Mouse (Mus musculus) forebrain, embryonic 16.5 days (tissue): ENCODE data around the gene Pla2g7. TPM values are rescaled to one million over a fixed set of nuclear protein-coding genes. Genes with fewer than 3 reads are reported as not detected.
"Not testable (repeated sequence)": the region's sequence is repeated elsewhere in the genome, so short reads cannot be mapped to it uniquely, and the experiment has no call there.

Experiments
- ATAC-seq: fragments of 200-750 bp; cut with Nextera tagmentation; 2 replicates; pipeline ENCODE4 v1.8.0; 2017; ENCODE audit warnings: mild to moderate bottlenecking, moderate library complexity
- H3K27ac ChIP-seq: fragments of 300-500 bp; sonication (generic); 2 replicates; pipeline ENCODE4 v1.5.1; 2014; ENCODE audit warnings: low read length, control low read depth
- H3K27me3 ChIP-seq: fragments of 300-500 bp; sonication (generic); replicated peaks from 2 replicates; pipeline ENCODE4 v1.6.1; 2014; ENCODE audit warnings: low read length; ENCODE audit not compliant: control insufficient read depth, insufficient read depth
- H3K36me3 ChIP-seq: fragments of 300-500 bp; sonication (generic); 2 replicates; pipeline ENCODE4 v1.6.1; 2014; ENCODE audit not compliant: control insufficient read depth, insufficient read depth
- H3K4me1 ChIP-seq: fragments of 300-500 bp; sonication (generic); replicated peaks from 2 replicates; pipeline ENCODE4 v1.6.1; 2014; ENCODE audit warnings: low read length; ENCODE audit not compliant: control insufficient read depth, insufficient read depth
- H3K4me2 ChIP-seq: fragments of 300-500 bp; sonication (generic); 2 replicates; pipeline ENCODE4 v1.6.1; 2014; ENCODE audit warnings: mild to moderate bottlenecking, low read length, control low read depth
- H3K4me3 ChIP-seq: fragments of 300-500 bp; sonication (generic); replicated peaks from 2 replicates; pipeline ENCODE4 v1.5.1; 2014; ENCODE audit warnings: mild to moderate bottlenecking, low read length, control low read depth
- H3K9ac ChIP-seq: fragments of 300-500 bp; sonication (generic); replicated peaks from 2 replicates; pipeline ENCODE4 v1.6.1; 2014; ENCODE audit warnings: low read depth, low read length, control low read depth
- H3K9me3 ChIP-seq: fragments of 300-500 bp; sonication (generic); 2 replicates; pipeline ENCODE4 v1.6.1; 2016; ENCODE audit warnings: low read length; ENCODE audit not compliant: control insufficient read depth
- WGBS: fragments of 180-500 bp; shearing (Covaris S2); extraction: QIAGEN DNeasy Blood & Tissue Kit; methylation state at CpG from one replicate; pipeline ENCODE4 v1.1.7; 2014; 5-methylcytosine and 5-hydroxymethylcytosine counted together
- polyA plus RNA-seq: library from polyadenylated mRNA; unstranded; fragments of >200 nt; fragmentation: Nextera tagmentation; extraction: Ambion mirVana; gene quantifications from 2 replicates; pipeline ENCODE4 v1.2.1, GENCODE M21; 2015

Pla2g7 gene
- polyA plus RNA-seq = 8.9 and 11.6 TPM in 2 replicates

DNA sequence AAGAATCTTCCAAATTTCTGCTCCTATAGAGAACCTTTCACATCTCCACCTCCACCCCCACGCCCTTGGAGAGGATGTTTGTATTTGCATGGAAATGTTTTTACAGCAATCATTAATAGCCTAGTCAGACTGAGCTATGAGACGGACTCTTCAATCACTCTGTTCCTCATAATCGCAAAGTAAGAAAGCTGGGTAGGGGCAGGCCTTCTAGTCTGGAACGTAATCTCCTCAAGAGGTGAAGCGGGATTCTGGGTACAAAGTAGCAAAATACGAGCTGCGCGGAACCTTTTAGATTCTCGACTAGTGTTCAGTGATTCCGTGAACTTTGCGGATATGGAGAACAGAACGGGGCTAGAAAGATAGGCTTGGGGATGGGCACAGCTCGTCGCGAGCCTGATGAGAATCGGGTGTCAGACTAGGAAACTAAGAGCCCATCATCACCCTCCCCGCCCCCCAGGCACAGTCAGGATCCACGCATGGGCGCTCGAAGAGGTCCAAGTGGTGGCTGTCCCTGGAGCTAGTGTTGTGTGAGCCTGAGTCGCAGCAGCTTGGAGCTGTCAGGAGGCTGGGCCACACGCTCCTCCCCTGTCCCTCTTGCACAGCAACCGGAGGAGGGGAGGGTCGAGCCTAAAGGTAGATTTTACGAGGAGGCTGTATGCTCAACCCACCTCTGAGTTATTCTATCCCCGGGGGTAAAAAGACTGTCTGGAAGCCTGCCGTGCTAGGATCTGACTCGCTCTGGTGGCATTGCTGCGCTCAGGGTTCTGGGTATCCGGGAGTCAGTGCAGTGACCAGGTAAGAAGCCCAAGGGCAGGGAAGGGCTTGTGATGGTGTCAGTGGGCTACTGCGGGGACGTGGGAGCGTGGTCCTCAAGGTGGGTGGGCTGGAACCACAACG, at the start of gene Pla2g7:
TSS of gene Pla2g7 (plus strand) at position 107 of the 897 bp plus-strand sequence.
- ATAC-seq = peak; percentile 93
- Histone ChIP-seq H3K27me3 (no peaks in the 10 kb centered on the region), H3K4me3 (peak within 1 kb of the TSS; percentile 50), H3K36me3 (no peaks in the 10 kb centered on the region), H3K9ac (peak within 1 kb of the TSS; percentile 56), H3K4me2 (peak within 1 kb of the TSS; percentile 89), H3K27ac (no peak within 1 kb of the TSS), H3K4me1 (peaks cover 10% of the 10 kb centered on the region; the same call in 1 of the 2 replicates), H3K9me3 (no peaks in the 10 kb centered on the region)
- under 1% methylated on average over 34 of the region's 34 CpGs for WGBS

- Histone ChIP-seq H3K4me3 (no peak overlapping the region), H3K36me3 (no peaks in the 10 kb centered on the region), H3K27me3 (no peaks in the 10 kb centered on the region), H3K27ac (no peak overlapping the region), H3K9me3 (peaks cover 3% of the 10 kb centered on the region; the same call in 1 of the 2 replicates), H3K4me2 (no peak overlapping the region; the same call in 1 of the 2 replicates), H3K4me1 (no peaks in the 10 kb centered on the region), H3K9ac (no peak overlapping the region)
- WGBS = 30% methylated on average over 18 of the region's 18 CpGs
- peak; percentile 88 for ATAC-seq
Observed at GRCm38 (mm10) chr17:43518644-43519409, 49.1 kb upstream of the Pla2g7 start.

DNA sequence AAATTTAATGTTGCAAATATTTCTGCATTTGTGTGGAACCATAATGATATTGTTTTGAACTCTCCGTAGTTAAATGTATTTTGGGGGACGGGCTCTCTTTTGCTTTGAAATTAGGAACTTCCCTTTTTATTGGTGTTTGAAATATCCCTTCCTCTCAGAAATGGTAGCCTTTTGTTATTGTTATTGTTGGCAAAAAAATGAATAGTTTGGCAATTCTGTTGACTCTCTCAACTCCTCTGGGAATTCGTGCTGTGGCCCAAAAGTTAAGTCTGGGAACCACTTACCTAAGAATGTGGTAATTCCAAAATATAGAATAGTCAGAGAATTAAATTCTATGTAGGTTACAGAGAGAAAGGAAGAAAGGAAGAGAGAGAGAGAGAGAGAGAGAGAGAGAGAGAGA, 47.7 kb upstream of the Pla2g7 start:
- Histone ChIP-seq H3K4me2 (no peak overlapping the region), H3K4me3 (no peak overlapping the region), H3K9me3 (peaks cover under 1% of the 10 kb centered on the region; the same call in 1 of the 2 replicates), H3K9ac (no peak overlapping the region), H3K27me3 (no peaks in the 10 kb centered on the region), H3K4me1 (no peaks in the 10 kb centered on the region), H3K36me3 (no peaks in the 10 kb centered on the region), H3K27ac (no peak overlapping the region)
- no peak for ATAC-seq
- 81% methylated on average over 3 of the region's 3 CpGs for WGBS

GRCm38 (mm10) chr17:43530507-43530906, 37.4 kb upstream of the Pla2g7 start:
- ATAC-seq = no peak
- Histone ChIP-seq H3K4me2 (no peak overlapping the region), H3K4me3 (no peak overlapping the region), H3K27me3 (no peaks in the 10 kb centered on the region), H3K9ac (no peak overlapping the region), H3K9me3 (no peaks in the 10 kb centered on the region), H3K36me3 (no peaks in the 10 kb centered on the region), H3K27ac (no peak overlapping the region), H3K4me1 (0 out of 2 replicates have a peak, but pooled peaks cover 9% of the 10 kb centered on the region)
- WGBS = 61% methylated on average over 2 of the region's 2 CpGs

- no peak for ATAC-seq
- no peak overlapping the region for H3K4me2 ChIP-seq
- WGBS = 93% methylated on average over 4 of the region's 4 CpGs
Observed at GRCm38 (mm10) chr17:43531192-43531591, 36.7 kb upstream of the Pla2g7 start.

DNA sequence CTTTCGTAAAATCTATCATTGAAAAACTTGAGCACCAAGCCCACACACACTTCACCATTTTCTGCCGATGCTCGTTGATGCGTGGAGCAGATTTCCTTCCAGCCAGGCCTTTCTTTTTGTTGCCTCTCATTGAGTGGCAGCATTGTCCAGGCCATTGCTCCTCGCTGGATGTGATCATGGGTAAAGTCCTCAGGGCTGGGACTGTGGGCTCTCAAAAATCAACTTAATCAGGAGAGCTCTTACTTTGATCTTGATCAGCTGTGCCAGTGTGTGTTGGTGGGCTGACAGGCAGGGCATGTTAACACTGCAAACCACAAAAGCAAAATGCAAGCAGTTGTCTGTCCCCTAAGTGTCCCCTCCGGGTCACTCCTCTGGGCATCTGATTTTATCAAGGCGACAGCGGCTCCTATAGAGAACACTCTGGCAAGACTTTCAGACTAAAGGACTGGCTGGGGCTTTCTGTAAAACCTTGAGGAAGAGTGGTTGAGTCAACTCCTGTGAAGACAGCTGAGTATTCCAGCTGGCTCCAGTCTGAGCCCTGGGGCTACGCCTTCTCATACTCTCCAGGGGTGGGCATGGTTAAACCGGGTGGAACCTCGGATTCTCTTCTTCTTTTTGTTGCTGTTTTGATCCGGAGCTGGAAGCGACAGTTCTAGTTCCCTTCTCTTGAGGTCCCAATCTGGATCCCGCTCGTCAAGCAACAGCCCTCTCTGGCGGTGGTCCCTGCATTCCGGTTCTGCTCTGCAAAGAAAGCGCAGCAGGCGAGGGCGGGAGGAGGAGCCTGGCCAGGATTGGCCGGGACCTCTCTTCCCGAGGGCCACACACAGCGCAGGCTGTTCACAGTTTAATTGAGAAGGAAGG, 33.3 kb upstream of the Pla2g7 start:
- Histone ChIP-seq H3K9me3 (no peaks in the 10 kb centered on the region), H3K9ac (no peak overlapping the region), H3K4me2 (peak overlapping the region; percentile 42), H3K36me3 (no peaks in the 10 kb centered on the region), H3K4me1 (0 out of 2 replicates have a peak, but pooled peaks cover 9% of the 10 kb centered on the region), H3K27ac (no peak overlapping the region), H3K27me3 (no peaks in the 10 kb centered on the region), H3K4me3 (peak overlapping the region; percentile 2; the same call in 1 of the 2 replicates)
- ATAC-seq = peak; percentile 92
- 4% methylated on average over 23 of the region's 23 CpGs for WGBS

More at GRCm38 (mm10) chr17:43531192-43531591, 36.7 kb upstream of the Pla2g7 start:
- Histone ChIP-seq H3K27me3 (no peaks in the 10 kb centered on the region), H3K27ac (no peak overlapping the region), H3K9ac (no peak overlapping the region), H3K9me3 (no peaks in the 10 kb centered on the region), H3K4me1 (0 out of 2 replicates have a peak, but pooled peaks cover 9% of the 10 kb centered on the region), H3K36me3 (no peaks in the 10 kb centered on the region), H3K4me3 (no peak overlapping the region)

- H3K36me3 ChIP-seq, H3K4me1 ChIP-seq, H3K27ac ChIP-seq, H3K9ac ChIP-seq, H3K27me3 ChIP-seq, H3K4me3 ChIP-seq, H3K9me3 ChIP-seq, ATAC-seq, H3K4me2 ChIP-seq: not testable (repeated sequence)
- 87% methylated on average over 6 of the region's 6 CpGs for WGBS
Observed at GRCm38 (mm10) chr17:43536841-43537240, 31.1 kb upstream of the Pla2g7 start.

DNA sequence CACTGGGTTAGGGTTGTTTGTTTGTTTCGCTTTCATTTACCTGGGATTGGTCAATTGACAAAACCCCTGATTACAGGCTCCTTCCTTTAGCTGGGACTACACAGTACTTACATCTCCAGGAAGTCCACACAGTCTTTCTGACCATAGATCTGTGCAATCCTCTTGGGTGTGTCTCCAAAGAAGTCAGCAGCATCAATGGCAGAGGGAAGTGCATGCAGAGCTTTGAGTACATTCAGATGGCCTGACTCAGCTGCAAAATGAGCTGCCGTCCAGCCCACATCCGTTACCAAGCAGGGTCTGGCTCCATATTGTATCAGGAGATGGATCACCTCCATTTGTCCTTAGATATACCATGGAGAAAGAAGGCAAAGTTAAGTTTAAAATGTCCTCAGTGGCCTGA, 29.1 kb upstream of the Pla2g7 start:
- Histone ChIP-seq H3K4me1 (0 out of 2 replicates have a peak, but pooled peaks cover 9% of the 10 kb centered on the region), H3K27me3 (no peaks in the 10 kb centered on the region), H3K4me3 (no peak overlapping the region), H3K9ac (no peak overlapping the region), H3K27ac (no peak overlapping the region), H3K4me2 (no peak overlapping the region), H3K36me3 (no peaks in the 10 kb centered on the region), H3K9me3 (no peaks in the 10 kb centered on the region)
- 99% methylated on average over 3 of the region's 3 CpGs for WGBS
- ATAC-seq = no peak
